Mouse (Mus musculus) CH12F3 (cell line): ENCODE results near the gene 1700029H14Rik.

Experiments
- in situ Hi-C: fragments of 300-500 bp; cut with MboI; formaldehyde crosslinking; loops from 2 replicates; pipeline ENCODE4 v1.14.3; 2020; ENCODE audit warnings: low sequenced_read_pairs

Gene 1700029H14Rik

GRCm38 (mm10) chr8:13507284-13507937, 54.9 kb downstream of the 1700029H14Rik start:
- in situ Hi-C loops: no loop called here

DNA sequence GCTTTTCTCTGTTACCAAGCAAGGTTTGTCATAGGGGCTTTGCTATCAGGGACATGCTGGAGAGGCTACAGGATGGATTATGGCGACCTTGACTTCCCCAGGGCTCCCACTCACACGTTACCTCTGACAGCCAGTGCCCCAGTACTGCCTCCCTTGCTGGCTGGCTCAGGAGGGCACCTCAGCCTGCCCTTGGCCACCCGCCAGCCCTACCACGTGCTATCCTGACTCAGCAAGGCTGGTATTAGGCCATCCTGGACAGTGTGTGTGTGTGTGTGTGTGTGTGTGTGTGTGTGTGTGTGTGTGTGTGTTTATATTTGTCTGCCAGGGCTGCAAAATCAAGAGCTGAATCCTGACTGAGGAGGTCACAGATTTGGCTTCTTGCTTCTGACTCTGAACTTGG, 55.4 kb downstream of the 1700029H14Rik start:
- in situ Hi-C loops: no loop called here

- in situ Hi-C loops: no loop called here
Measured at GRCm38 (mm10) chr8:13504894-13505674, 57.2 kb downstream of the 1700029H14Rik start.

- in situ Hi-C loops: no loop called here
Measured at GRCm38 (mm10) chr8:13503936-13504606, 58.2 kb downstream of the 1700029H14Rik start.

DNA sequence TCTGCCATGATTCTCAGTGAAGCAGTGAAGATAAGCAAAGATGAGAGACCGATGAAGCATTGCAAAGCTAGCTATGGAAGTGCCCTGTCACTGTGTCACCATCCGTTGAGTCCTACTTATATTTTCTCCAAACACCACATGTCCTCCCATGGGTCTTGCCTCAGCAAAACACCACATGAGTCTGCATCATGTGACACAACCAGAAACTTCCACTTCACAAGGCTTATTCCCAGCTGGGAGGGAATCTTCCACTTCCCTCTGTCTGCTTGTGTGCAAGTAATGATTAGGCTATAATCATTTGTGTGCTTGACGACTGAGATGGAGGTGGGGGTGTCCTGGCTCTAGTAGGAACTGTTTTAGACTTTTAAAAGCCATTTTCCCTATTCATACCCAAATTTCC, 61.0 kb downstream of the 1700029H14Rik start:
- in situ Hi-C loops: no loop called here
